Mouse (Mus musculus) G1E (cell line): ENCODE data around the gene Donson. TPM values are rescaled to one million over a fixed set of nuclear protein-coding genes. Genes with fewer than 3 reads are reported as not detected.
"Not testable (repeated sequence)": the region's sequence is repeated elsewhere in the genome, so short reads cannot be mapped to it uniquely, and the experiment has no call there.

Experiments used
- ATAC-seq: 2 replicates; pipeline ENCODE4 v1.8.0; 2016; ENCODE audit warnings: mild to moderate bottlenecking; ENCODE audit not compliant: insufficient number of reproducible peaks, poor library complexity, low FRiP score, severe bottlenecking; ENCODE audit errors: extremely low read depth
- DNase-seq: peaks from one replicate; pipeline ENCODE4 v3.0.0; 2012; ENCODE audit warnings: low spot score
- H3K27me3 ChIP-seq: 2 replicates; pipeline ENCODE4 v1.6.1; 2012; ENCODE audit warnings: mild to moderate bottlenecking, low read length, inconsistent platforms; ENCODE audit not compliant: insufficient read depth
- H3K36me3 ChIP-seq: replicated peaks from 2 replicates; pipeline ENCODE3; 2012; ENCODE audit warnings: mild to moderate bottlenecking, inconsistent platforms
- H3K4me1 ChIP-seq: 2 replicates; pipeline ENCODE4 v1.6.1; 2012; ENCODE audit warnings: low read depth, low read length, inconsistent platforms, mixed read lengths; ENCODE audit not compliant: insufficient read depth
- H3K4me3 ChIP-seq: 2 replicates; pipeline ENCODE4 v1.5.1; 2012; ENCODE audit warnings: low read depth, mild to moderate bottlenecking, inconsistent platforms, low read length, moderate library complexity, mixed read lengths
- H3K9me3 ChIP-seq: replicated peaks from 2 replicates; pipeline ENCODE4 v1.6.1; 2012; ENCODE audit warnings: inconsistent platforms
- CTCF ChIP-seq: IDR thresholded peaks from 2 replicates; pipeline ENCODE4 v1.5.1; 2012; ENCODE audit warnings: low read depth, low read length, inconsistent platforms, mixed read lengths
- GATA1 ChIP-seq: IDR thresholded peaks from 2 replicates; pipeline ENCODE4 v1.6.1; 2012; ENCODE audit warnings: borderline replicate concordance, low read length, inconsistent platforms, mixed read lengths
- GATA2 ChIP-seq: IDR thresholded peaks from 2 replicates; pipeline ENCODE4 v1.6.1; 2012; ENCODE audit warnings: low read depth, low read length, inconsistent platforms, borderline replicate concordance
- POLR2AphosphoS5 ChIP-seq: IDR thresholded peaks from 2 replicates; pipeline ENCODE4 v1.6.1; 2012; ENCODE audit warnings: low read depth, low read length, inconsistent platforms; ENCODE audit not compliant: insufficient replicate concordance
- TAL1 ChIP-seq: conservative IDR thresholded peaks from 2 replicates; pipeline ENCODE4 v1.6.1; 2012; ENCODE audit warnings: low read depth, low read length, inconsistent platforms, mixed read lengths
- polyA plus RNA-seq: library from polyadenylated mRNA; stranded (reverse); fragments of >175 nt; gene quantifications from 2 replicates; pipeline ENCODE4 v1.2.3, GENCODE M21; 2012
- total RNA-seq, 2 experiments: library from RNA; stranded (forward) in 1 of 2; stranded (reverse) in 1 of 2; fragments of 200-1000 nt in 1 of 2; fragments of >200 nt in 1 of 2; fragmentation: Nextera tagmentation in 1 of 2; gene quantifications; 2 replicates each; pipeline ENCODE4 v1.2.3; 2014 to 2017

Donson gene
- total and polyA plus RNA-seq, 3 experiments: 18.9 to 80.4 (median 37.6) TPM

DNA sequence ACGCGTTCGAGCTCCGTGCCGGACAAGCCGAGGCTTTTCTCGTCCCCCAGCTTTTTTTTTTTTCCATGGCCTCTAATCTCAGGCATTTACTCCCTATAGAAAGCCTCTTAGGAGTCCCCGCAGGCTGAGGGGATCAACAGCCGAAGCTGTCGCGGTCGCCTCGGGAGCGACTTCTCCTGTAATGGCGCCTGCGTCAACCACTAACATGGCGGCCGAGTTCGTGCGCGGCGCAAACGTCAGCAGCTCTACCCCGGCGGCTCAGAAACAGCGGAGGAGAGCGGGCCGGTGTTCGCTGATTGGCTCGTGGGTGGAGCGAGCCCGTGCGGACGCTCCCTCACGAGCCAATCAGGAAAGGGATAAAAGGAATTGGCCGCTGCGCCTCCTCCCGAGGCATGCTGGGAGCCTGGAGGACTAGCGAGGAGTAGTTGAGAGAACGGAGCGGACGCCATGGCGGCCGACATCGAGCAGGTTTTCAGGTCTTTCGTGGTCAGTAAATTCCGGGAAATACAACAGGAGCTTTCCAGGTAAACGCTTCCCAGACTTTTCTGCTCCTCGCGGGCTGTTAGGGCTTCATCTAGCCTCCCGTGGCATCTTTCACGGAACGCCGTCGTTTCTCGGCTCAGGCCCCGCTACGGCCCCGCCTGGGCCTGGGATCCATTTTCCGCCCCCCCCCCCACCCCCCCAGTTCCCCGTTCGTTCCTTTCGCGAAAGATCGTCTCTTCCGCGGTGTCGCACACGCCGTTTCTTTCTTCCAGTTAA lies 40.9 kb downstream of the Donson start, which contains the start of gene Son:
Gene Son, plus strand, starts transcription at position 46 of the 759 bp plus-strand sequence.
- no peaks in the 10 kb centered on the region for H3K9me3 ChIP-seq
- DNase-seq: peak; percentile 99
- peak within 1 kb of the TSS; percentile 83 for H3K4me3 ChIP-seq
- peaks cover 40% of the 10 kb centered on the region for H3K4me1 ChIP-seq
- peak; percentile 90 for ATAC-seq
- no peak for TF ChIP-seq CTCF
- no peak for TF ChIP-seq POLR2AphosphoS5
- no peak for TF ChIP-seq TAL1
- TF ChIP-seq GATA1: no peak
- no peak for TF ChIP-seq GATA2
- H3K36me3 ChIP-seq: peaks cover 38% of the 10 kb centered on the region
- H3K27me3 ChIP-seq: no peaks in the 10 kb centered on the region

DNA sequence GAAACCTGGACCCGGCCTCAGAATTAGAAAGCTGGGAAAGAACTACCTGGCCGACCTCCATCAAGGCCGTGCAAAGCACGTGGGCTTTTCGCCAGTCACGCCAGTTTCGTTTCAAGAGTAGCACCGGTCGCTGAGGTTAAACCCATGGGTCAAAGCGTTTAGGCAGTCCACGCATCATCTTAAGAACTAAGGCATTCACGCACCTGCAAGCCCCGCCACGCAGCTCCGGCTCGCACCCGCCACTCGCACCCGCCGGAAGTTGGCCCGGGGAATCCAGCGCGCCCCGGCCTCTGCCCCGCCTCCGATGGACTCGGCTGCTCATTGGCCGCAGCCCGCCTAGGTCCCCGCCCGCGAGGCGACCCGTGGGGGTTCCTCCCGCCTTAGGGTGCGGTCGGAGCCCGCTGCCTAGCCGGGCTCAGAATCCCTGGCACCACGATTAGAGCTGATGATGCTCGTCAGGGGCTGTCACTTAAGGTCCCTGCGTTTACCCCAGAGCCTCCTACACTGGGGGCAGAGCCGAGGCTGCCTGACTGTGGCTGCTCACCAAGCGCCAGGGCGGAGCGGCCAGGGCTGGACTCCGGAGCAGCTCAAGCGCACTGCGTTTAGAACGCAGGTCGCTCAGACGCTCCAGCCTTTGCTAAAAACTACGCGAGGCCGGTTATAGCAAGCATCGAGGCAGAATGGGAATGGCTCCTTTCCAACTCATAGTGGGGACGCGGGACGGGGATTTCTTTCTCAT lies 41.7 kb downstream of the Donson start, which contains the start of gene Gart:
Gene Gart, minus strand, starts transcription at position 272 of the 739 bp plus-strand sequence.
- H3K9me3 ChIP-seq: no peaks in the 10 kb centered on the region
- no peaks in the 10 kb centered on the region for H3K27me3 ChIP-seq
- ATAC-seq (peak; percentile 52), DNase-seq (peak; percentile 96)
- H3K36me3 ChIP-seq: peaks cover 38% of the 10 kb centered on the region
- TF ChIP-seq GATA1 (no peak), POLR2AphosphoS5 (no peak; the same call in 1 of the 2 replicates), CTCF (no peak), GATA2 (no peak), TAL1 (no peak)
- H3K4me1 ChIP-seq: peaks cover 39% of the 10 kb centered on the region
- peak within 1 kb of the TSS; percentile 83 for H3K4me3 ChIP-seq

DNA sequence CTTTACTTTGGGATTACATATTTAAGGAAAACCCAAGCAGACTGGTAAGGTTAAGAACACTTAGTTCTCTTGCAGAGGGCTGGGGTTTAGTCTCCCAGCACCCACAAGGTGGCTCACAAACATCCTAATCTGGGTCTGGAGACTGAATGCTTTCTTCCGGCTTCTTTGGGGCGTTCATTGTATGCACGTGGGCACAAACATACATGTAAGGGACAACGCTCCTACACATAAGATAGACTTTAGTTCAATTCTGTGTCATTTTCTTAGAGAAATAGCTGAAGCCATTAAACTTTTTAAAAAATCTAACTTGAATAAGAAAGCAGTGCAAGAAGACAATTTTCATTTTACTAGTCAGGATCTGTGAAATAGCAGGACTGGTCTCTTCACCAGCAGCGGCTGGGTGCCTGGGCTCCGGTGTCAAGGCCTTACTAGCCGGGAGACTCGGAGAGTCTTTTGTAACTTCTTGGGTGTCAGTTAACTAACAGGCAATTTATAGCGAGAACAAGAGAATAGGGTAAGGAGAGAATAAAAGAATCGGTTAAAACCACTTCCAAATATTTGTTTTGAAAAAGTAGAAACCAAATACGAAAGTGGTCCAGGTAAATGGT lies 42.5 kb downstream of the Donson start:
- Histone ChIP-seq H3K27me3 (no peaks in the 10 kb centered on the region), H3K4me1 (peaks cover 35% of the 10 kb centered on the region), H3K36me3 (peaks cover 38% of the 10 kb centered on the region), H3K4me3 (peak overlapping the region; percentile 83), H3K9me3 (no peaks in the 10 kb centered on the region)
- no peak for ATAC-seq
- DNase-seq: no peak
- TF ChIP-seq GATA2 (no peak), CTCF (no peak), TAL1 (no peak), GATA1 (no peak), POLR2AphosphoS5 (no peak)

DNA sequence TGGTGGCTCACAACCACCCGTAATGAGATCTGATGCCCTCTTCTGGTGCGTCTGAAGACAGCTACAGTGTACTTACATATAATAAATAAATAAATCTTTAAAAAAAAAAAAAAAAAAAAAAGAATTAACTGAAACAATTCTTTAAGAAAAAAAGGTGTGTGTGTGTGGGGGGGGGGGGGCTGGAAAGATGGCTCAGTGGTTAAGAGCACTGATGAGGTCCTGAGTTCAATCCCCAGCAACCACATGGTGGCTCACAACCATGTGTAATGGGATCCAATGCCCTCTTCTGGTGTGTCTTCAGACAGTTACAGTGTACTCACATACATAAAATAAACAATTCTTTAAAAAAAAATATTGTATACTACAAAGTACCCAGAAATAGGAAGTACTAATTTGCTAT lies 43.1 kb downstream of the Donson start:
- not testable (repeated sequence) for DNase-seq, ATAC-seq, H3K27me3 ChIP-seq, H3K9me3 ChIP-seq
- Histone ChIP-seq H3K36me3 (peaks cover 41% of the 10 kb centered on the region), H3K4me3 (peak overlapping the region; percentile 83), H3K4me1 (peaks cover 32% of the 10 kb centered on the region)

DNA sequence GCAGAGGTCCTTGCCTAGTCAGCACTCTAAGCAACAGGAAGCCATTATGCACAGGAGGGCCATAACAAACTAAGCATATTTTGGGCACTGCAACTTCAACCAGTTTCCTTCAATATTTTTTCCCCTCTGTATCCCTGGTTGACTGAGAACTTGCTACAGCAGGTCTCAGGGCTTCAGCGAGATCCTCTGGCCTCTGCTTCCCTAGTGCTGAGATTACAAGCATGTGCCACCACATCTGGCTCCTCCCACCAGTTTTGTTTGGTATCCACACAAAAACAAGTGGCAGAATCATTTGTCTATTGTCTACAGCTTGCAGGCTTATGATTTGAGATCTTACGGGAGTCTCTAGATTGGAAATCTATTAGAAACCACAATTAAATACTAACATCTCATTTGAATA lies 43.7 kb downstream of the Donson start:
- ATAC-seq: no peak
- H3K4me1 ChIP-seq: peaks cover 32% of the 10 kb centered on the region
- no peaks in the 10 kb centered on the region for H3K27me3 ChIP-seq
- no peaks in the 10 kb centered on the region for H3K9me3 ChIP-seq
- H3K4me3 ChIP-seq: peak overlapping the region; percentile 62; the same call in 1 of the 2 replicates
- TF ChIP-seq POLR2AphosphoS5: no peak
- no peak for TF ChIP-seq TAL1
- no peak for DNase-seq
- peaks cover 46% of the 10 kb centered on the region for H3K36me3 ChIP-seq

DNA sequence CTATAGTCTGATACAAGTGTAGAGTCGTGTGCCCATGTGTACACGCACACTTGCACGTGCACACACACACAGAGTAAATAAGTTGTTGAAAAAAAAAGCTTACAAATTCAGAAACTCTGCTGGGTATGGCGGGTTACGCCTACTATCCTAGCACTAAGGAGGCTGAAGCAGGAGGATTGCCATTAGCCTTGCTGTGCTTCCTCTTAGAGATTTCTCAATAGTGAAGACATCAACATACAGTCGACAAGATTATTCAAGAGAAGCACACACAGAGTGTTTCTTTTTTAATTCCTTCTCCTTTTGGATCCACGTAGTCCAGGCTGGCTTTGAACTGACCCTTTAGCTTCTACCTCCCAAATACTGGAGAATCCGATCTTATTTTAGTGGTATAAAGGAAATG lies 48.4 kb downstream of the Donson start:
- ATAC-seq: no peak

More for the DNA sequence above, 48.4 kb downstream of the Donson start:
- no peaks in the 10 kb centered on the region for H3K9me3 ChIP-seq
- peaks cover 44% of the 10 kb centered on the region for H3K4me1 ChIP-seq
- TF ChIP-seq POLR2AphosphoS5 (no peak), GATA2 (no peak), CTCF (no peak), GATA1 (no peak), TAL1 (no peak)
- DNase-seq: no peak
- H3K27me3 ChIP-seq: no peaks in the 10 kb centered on the region
- H3K4me3 ChIP-seq: no peak overlapping the region
- peaks cover 93% of the 10 kb centered on the region for H3K36me3 ChIP-seq
